Mouse (Mus musculus) kidney, adult 9 months (tissue): ENCODE results near the gene Gm20431.

Experiments used
- DNase-seq: peaks from one replicate; pipeline ENCODE4 v3.0.0; 2022

Gm20431 gene

DNA sequence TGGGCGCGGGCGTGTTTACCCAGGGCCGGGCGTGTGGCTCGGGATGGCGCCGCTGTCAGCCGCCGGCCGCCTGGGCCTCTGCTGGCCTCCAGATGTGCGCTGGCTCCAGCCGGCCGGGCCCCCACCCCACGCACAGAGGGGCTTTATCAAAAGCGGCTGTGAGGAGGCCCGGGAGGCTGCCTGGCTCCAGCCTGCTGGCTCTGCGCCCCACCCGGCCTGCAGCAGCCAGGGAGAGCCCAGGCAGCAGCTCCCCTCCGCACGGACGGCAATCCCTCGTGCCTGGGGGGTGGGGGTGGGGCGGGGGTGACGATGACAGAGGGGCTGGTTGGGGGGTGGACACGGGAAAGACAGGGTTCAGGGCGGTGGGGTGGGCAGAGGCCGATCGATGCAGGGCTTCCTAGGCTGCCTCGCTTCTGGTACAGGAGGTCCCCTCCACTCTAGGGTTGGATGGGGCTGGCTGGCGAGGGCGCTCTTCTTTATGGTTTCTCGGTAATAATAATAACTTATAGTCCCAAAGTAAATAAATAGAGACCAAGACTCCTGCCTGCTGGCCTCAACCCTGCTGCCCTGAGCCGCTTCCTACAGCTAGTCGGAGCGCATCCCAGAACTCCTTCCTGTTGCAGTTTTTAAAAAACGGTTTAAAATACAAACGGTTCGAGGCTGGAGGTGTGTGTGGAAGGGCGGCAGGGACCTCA is 63.7 kb downstream of the Gm20431 start:
- DNase-seq: no peak

GRCm38 (mm10) chr2:167596726-167597491 is 64.4 kb downstream of the Gm20431 start:
- DNase-seq: no peak

- no peak for DNase-seq
Observed at GRCm38 (mm10) chr2:167596262-167596661, 65.0 kb downstream of the Gm20431 start.

DNA sequence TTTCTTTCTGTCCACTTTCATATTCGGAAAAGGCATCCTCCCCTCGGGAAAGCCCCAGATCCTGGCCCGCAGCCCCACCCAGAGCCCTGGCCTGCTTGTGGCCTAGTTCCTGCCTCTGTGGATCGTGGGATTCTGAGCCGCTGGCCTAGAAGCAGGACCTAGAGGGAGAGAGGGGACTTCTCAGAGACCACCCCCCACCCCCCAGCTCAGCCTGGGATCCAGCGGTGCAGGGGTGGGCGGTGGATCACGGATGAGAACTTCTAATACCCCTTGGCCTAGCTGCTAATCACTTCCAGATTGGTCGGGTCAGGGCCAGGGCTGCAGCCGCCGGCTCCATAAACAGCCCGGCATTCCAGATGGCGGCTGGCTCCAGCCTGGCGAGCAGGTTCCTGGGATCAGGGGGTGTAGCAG is 65.5 kb downstream of the Gm20431 start:
- DNase-seq: no peak

GRCm38 (mm10) chr2:167594444-167594934 is 66.8 kb downstream of the Gm20431 start:
- peak; percentile 86 for DNase-seq

DNA sequence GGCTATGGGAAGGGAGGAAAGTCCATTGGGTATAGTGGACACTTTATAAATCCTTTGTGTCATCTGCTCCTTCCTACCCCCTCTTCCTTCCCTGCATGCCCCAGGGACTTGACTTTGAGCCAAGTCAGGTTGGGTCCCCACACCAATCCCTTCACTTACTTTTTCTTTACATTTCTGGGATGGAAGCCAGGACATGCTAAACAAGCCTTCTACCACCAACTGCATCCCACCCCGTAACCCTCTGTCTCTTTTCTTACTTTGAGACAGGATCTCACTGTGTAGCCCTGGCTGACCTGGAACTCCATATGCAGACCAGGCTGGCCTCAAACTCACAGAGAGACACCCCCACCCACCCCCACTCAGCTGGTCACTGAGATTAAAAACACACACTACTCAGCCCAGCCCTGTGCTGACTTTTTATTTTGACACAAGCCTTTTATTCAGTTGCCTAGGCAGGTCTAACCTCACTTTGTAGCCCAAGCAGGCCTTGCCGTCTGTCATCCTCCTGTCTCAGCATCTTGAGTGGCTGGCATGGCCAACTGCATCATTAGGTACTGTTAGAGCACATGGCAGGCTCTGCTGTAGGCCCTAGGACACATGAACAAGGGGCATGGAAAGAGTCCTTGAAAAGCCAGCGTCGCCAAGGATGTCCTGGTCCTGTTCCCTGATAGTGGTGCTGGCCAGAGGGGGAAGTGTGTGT is 67.6 kb downstream of the Gm20431 start:
- no peak for DNase-seq

DNA sequence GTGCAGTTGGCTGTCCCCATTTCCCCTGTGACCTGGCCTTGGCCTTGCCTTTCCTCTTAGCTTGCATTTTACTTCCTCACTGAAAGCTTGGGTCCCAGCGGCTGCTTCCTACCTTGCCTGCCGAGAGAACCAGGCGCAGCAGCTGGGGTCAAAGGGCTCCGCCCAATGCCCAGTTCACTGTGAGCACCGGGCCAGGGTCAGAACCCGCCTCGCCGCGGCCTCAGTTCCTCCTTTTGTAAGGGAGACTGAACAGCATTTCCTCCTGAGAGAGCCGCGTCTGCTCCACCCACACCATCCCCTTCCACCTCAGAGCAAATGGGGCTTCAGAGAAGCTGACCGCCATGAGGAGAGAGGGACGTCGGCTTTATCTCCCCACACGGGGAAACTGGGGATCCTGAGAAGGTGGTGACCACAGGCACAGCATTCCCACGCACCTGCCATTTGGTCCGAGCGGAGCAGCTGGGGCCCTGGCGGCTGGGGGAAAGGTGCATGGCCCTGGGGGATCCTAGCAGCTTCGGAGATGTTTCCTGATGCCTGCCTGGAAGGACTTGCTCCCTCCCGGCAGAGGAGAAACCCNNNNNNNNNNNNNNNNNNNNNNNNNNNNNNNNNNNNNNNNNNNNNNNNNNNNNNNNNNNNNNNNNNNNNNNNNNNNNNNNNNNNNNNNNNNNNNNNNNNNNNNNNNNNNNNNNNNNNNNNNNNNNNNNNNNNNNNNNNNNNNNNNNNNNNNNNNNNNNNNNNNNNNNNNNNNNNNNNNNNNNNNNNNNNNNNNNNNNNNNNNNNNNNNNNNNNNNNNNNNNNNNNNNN is 72.3 kb downstream of the Gm20431 start:
- DNase-seq: peak; percentile 69

- DNase-seq: no peak
Observed at GRCm38 (mm10) chr2:167586976-167587375, 74.3 kb downstream of the Gm20431 start.

DNA sequence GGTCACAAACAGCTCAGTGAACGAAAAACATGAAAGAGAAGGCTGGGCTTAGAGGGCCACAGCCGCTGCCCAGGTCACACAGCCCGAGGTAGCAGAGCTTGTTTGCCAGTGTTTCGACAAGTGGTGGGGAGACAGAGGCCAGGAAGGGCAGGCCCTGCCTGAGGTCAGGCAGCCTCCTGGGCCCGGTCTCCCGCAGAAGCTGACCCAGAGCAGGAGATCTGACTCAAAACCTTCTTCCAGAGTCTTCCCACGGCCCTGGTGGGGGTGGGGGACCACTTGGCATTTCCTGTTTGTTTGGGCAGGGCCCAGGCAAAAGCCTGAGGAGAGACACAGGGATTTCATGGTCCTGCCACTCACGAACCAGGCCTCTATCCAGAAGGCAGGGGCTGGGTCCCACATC is 75.3 kb downstream of the Gm20431 start:
- peak; percentile 51 for DNase-seq

GRCm38 (mm10) chr2:167585273-167585672 is 76.0 kb downstream of the Gm20431 start:
- no peak for DNase-seq

DNA sequence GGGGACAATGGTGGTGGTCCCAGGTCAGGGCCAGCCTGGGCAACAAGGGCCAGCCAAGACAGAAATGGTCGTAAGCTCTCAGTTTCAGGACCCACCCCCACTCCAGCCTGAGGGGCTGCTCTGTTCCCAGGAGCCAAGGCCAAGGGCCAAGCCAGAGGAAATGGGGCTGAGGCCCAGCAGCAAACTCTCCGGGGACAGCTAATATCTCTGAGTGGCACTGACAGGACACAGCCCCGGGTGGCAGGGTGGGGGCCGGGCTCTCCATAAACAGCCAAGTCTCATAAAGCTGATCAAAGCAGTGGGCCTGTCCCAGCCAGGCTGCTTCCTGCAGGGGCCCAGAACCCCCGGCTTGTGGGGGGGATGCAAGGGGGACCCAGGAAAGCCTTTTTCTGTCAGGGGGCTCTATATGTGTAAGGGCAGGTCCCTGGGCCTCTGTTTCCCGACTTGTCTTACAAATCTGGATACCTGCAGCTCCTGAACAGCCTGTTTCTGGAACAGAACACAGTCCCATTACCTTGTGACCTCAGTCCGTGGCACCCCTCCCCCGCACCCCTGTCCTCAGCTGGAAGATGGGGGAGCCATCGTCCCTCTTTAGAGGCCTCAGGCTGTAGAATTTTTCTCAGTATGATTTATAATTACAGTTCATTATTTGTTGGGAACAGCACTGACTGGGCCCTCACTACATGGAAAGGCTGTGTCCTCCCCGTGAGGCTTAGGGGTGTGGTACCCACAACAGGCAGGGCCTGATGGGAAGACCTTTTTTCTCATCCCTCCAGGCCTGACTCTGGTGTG is 77.9 kb downstream of the Gm20431 start:
- no peak for DNase-seq

- DNase-seq: no peak
Observed at GRCm38 (mm10) chr2:167578521-167578920, 82.8 kb downstream of the Gm20431 start.

- DNase-seq: no peak
Observed at GRCm38 (mm10) chr2:167577186-167577785, 84.0 kb downstream of the Gm20431 start.

DNA sequence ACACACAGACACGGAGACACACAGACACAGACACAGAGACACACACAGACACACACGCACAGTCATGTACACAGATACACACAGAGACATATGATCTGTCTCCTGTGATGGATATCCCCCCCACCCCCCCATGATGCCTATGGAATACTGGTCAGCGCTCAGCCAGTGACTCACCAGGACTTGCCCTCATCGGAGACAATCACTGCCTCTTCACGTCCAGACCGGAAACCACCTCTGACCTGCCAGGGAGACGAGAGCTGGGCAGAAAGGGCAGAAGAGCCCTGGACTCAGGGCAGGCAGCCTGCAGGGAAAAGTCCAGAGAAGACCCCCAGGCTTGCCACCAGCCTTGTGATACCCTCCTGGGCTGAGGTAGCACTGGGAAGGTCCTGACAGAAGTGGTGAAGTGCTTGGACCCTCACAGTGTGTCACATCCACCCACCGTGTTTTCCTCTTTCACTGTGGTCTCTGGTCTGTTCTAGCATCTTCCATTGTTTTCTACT is 85.1 kb downstream of the Gm20431 start:
- no peak for DNase-seq

DNA sequence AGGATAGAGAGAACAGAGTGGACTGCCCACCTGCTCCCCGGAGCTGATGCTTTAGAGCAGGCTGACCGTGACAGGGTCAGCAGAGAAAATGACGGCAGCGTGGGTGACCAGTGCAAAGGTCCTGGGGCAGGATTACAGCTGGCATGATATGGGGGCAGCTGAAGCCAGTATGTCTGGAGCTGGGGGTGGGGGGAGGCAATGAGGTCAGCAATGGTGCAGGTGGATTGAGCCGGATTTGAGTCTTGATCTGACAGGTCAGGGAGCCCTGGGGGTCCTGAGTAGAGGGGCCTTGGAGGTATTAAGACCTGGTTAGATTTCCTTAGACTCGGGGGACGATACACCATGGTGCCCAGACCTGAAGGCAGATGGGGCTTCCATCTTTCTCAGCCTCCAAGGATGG is 85.7 kb downstream of the Gm20431 start:
- no peak for DNase-seq

GRCm38 (mm10) chr2:167574814-167575213 is 86.5 kb downstream of the Gm20431 start:
- DNase-seq: no peak

GRCm38 (mm10) chr2:167571442-167572220 is 89.7 kb downstream of the Gm20431 start:
- DNase-seq: no peak

GRCm38 (mm10) chr2:167570815-167571214 is 90.5 kb downstream of the Gm20431 start:
- no peak for DNase-seq

DNA sequence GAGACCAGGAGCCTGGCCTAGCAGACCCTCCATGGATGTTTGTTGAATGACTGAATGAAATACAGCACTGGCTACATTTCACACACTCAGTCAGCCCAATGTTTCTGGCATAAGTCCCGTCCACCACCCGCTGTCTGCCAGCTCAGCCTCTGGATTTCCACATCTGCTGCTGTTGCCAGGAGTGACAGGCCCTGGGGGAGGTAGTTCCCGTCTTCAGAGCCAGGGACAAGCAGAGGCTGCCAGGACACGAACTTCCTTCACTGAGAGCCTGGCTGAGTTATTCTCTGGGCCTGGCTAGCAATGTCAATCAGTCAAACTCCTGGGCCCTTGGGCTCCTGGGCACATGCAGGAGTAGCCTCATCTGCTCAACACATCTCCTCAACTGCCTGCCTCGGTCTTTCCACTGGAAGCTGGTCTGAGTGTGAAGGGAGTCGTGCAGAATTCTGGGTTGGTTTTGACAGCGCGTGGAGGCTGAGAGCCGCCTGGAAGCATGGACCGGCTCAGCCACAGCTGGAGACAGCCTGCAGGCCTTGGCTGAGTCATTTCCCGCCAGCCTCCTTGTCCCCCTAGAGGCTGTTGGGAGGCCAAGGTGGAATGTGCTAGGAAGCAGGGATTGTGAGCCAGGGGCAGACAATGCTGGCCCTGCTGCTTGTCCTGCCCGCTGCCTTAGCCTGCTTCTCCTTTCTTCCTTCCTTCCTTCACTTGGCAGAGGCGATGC is 91.2 kb downstream of the Gm20431 start:
- peak; percentile 53 for DNase-seq

DNA sequence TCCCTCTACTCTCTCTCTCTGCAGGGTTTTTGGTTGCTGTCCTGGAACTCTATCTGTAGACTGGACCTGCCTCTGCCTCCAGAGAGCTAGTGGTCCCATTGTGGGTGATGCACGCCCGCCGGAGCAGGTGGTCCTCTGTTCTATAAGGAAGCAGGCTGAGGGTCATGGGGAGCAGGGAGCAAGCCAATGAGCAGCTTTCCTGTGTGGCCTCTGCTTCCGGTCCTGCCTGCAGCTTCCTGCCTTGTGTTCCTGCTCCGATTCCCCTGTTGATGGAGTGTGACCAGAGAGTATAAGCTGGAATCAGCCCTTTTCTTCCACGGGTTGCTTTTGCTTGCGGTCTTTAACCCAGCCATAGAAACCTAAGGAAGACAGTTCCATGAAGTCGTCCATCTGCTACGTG is 93.2 kb downstream of the Gm20431 start:
- no peak for DNase-seq
